Mouse (Mus musculus) midbrain, embryonic 14.5 days (tissue): ENCODE data around the gene Myb. TPM values are rescaled to one million over a fixed set of nuclear protein-coding genes. Genes with fewer than 3 reads are reported as not detected.

Experiments
- ATAC-seq: fragments of 200-750 bp; cut with Nextera tagmentation; 2 replicates; pipeline ENCODE4 v1.8.0; 2017; ENCODE audit warnings: moderate number of reproducible peaks, moderate library complexity; ENCODE audit not compliant: low FRiP score, low TSS enrichment
- DNase-seq: peaks from one replicate; pipeline ENCODE4 v3.0.0-alpha.2; 2015
- H3K27ac ChIP-seq: fragments of 300-500 bp; sonication (generic); replicated peaks from 2 replicates; pipeline ENCODE4 v1.5.1; 2014; ENCODE audit warnings: mild to moderate bottlenecking, low read depth, low read length, moderate library complexity
- H3K27me3 ChIP-seq: fragments of 300-500 bp; sonication (generic); 2 replicates; pipeline ENCODE4 v1.6.1; 2014; ENCODE audit warnings: low read length, control low read depth, mixed read lengths; ENCODE audit not compliant: control insufficient read depth, insufficient read depth
- H3K36me3 ChIP-seq: fragments of 300-500 bp; sonication (generic); 2 replicates; pipeline ENCODE4 v1.6.1; 2014; ENCODE audit warnings: low read length, control low read depth; ENCODE audit not compliant: control insufficient read depth, insufficient read depth
- H3K4me1 ChIP-seq: fragments of 300-500 bp; sonication (generic); 2 replicates; pipeline ENCODE4 v1.6.1; 2014; ENCODE audit warnings: mild to moderate bottlenecking, antibody characterized with exemption, low read length, control low read depth; ENCODE audit not compliant: control insufficient read depth, insufficient read depth
- H3K4me2 ChIP-seq: fragments of 300-500 bp; sonication (generic); 2 replicates; pipeline ENCODE4 v1.6.1; 2014; ENCODE audit warnings: mild to moderate bottlenecking, low read length, moderate library complexity
- H3K4me3 ChIP-seq: fragments of 300-500 bp; sonication (generic); replicated peaks from 2 replicates; pipeline ENCODE4 v1.5.1; 2014; ENCODE audit warnings: low read depth, low read length
- H3K9ac ChIP-seq: fragments of 300-500 bp; sonication (generic); replicated peaks from 2 replicates; pipeline ENCODE4 v1.6.1; 2014; ENCODE audit warnings: mild to moderate bottlenecking, low read length, moderate library complexity
- H3K9me3 ChIP-seq: fragments of 300-500 bp; sonication (generic); 2 replicates; pipeline ENCODE4 v1.6.1; 2016; ENCODE audit warnings: low read length, control low read depth, mixed read lengths; ENCODE audit not compliant: control insufficient read depth
- WGBS: fragments of 180-500 bp; shearing (Covaris S2); extraction: QIAGEN DNeasy Blood & Tissue Kit; methylation state at CpG from one replicate; pipeline ENCODE4 v1.1.7; 2014; 5-methylcytosine and 5-hydroxymethylcytosine counted together
- polyA plus RNA-seq: library from polyadenylated mRNA; unstranded; fragments of >200 nt; fragmentation: Nextera tagmentation; extraction: Ambion mirVana; gene quantifications from 2 replicates; pipeline ENCODE4 v1.2.1, GENCODE M21; 2014

Myb gene
- polyA plus RNA-seq, 1 experiment from 2014 or later = 3.5 TPM

- H3K27me3 ChIP-seq = no peaks in the 10 kb centered on the region
- no peaks in the 10 kb centered on the region for H3K36me3 ChIP-seq
- no peaks in the 10 kb centered on the region for H3K4me1 ChIP-seq
- H3K27ac ChIP-seq = no peak overlapping the region
- H3K9ac ChIP-seq = no peak overlapping the region
- H3K9me3 ChIP-seq = no peaks in the 10 kb centered on the region
- no peak overlapping the region for H3K4me2 ChIP-seq
- no peak for ATAC-seq
- H3K4me3 ChIP-seq = no peak overlapping the region
- no peak for DNase-seq
These were observed 27.1 kb upstream of the Myb start for GRCm38 (mm10) chr10:21187847-21188246.

- no peak overlapping the region for H3K4me3 ChIP-seq
- H3K9ac ChIP-seq = no peak overlapping the region
- DNase-seq = no peak
- no peak overlapping the region for H3K27ac ChIP-seq
- WGBS = 87% methylated on average over 5 of the region's 5 CpGs
- H3K9me3 ChIP-seq = no peaks in the 10 kb centered on the region
- ATAC-seq = no peak
- H3K36me3 ChIP-seq = no peaks in the 10 kb centered on the region
- no peaks in the 10 kb centered on the region for H3K27me3 ChIP-seq
- H3K4me1 ChIP-seq = no peaks in the 10 kb centered on the region
- no peak overlapping the region for H3K4me2 ChIP-seq
These were observed 25.9 kb upstream of the Myb start for GRCm38 (mm10) chr10:21186733-21187132.

GRCm38 (mm10) chr10:21178711-21179110, 17.9 kb upstream of the Myb start:
- DNase-seq = no peak
- WGBS = 36% methylated on average over 5 of the region's 5 CpGs

GRCm38 (mm10) chr10:21178281-21178680, 17.5 kb upstream of the Myb start:
- H3K27me3 ChIP-seq = no peaks in the 10 kb centered on the region
- no peaks in the 10 kb centered on the region for H3K4me1 ChIP-seq
- no peak overlapping the region for H3K4me3 ChIP-seq
- no peak overlapping the region for H3K4me2 ChIP-seq
- DNase-seq (no peak), ATAC-seq (no peak)
- H3K9ac ChIP-seq = no peak overlapping the region
- no peak overlapping the region for H3K27ac ChIP-seq
- 87% methylated on average over 10 of the region's 10 CpGs for WGBS
- H3K36me3 ChIP-seq = no peaks in the 10 kb centered on the region
- H3K9me3 ChIP-seq = no peaks in the 10 kb centered on the region

More at GRCm38 (mm10) chr10:21178711-21179110, 17.9 kb upstream of the Myb start:
- Histone ChIP-seq H3K4me2 (no peak overlapping the region), H3K27ac (no peak overlapping the region), H3K9ac (no peak overlapping the region), H3K4me3 (no peak overlapping the region), H3K36me3 (no peaks in the 10 kb centered on the region), H3K4me1 (no peaks in the 10 kb centered on the region), H3K27me3 (no peaks in the 10 kb centered on the region), H3K9me3 (no peaks in the 10 kb centered on the region)
- ATAC-seq = no peak

GRCm38 (mm10) chr10:21172650-21173200, 11.9 kb upstream of the Myb start:
- Histone ChIP-seq H3K4me3 (no peak overlapping the region), H3K9ac (no peak overlapping the region), H3K27ac (no peak overlapping the region), H3K27me3 (no peaks in the 10 kb centered on the region), H3K36me3 (no peaks in the 10 kb centered on the region), H3K9me3 (no peaks in the 10 kb centered on the region), H3K4me2 (no peak overlapping the region), H3K4me1 (no peaks in the 10 kb centered on the region)
- no peak for ATAC-seq
- 87% methylated on average over 4 of the region's 4 CpGs for WGBS
- DNase-seq = no peak

GRCm38 (mm10) chr10:21168466-21168865, 7.7 kb upstream of the Myb start:
- no peaks in the 10 kb centered on the region for H3K4me1 ChIP-seq
- H3K36me3 ChIP-seq = no peaks in the 10 kb centered on the region
- no peak overlapping the region for H3K4me3 ChIP-seq
- WGBS = 93% methylated on average over 8 of the region's 8 CpGs
- H3K27me3 ChIP-seq = peaks cover 6% of the 10 kb centered on the region; the same call in 1 of the 2 replicates
- no peaks in the 10 kb centered on the region for H3K9me3 ChIP-seq
- no peak overlapping the region for H3K27ac ChIP-seq
- ATAC-seq (no peak), DNase-seq (no peak)
- no peak overlapping the region for H3K4me2 ChIP-seq
- H3K9ac ChIP-seq = no peak overlapping the region

GRCm38 (mm10) chr10:21167842-21168241, 7.1 kb upstream of the Myb start:
- WGBS = 93% methylated on average over 6 of the region's 6 CpGs
- H3K4me1 ChIP-seq = no peaks in the 10 kb centered on the region
- no peak overlapping the region for H3K9ac ChIP-seq
- ATAC-seq (no peak), DNase-seq (no peak)
- no peak overlapping the region for H3K4me2 ChIP-seq
- H3K27ac ChIP-seq = no peak overlapping the region
- no peaks in the 10 kb centered on the region for H3K36me3 ChIP-seq
- no peaks in the 10 kb centered on the region for H3K9me3 ChIP-seq
- peaks cover 7% of the 10 kb centered on the region; the same call in 1 of the 2 replicates for H3K27me3 ChIP-seq
- no peak overlapping the region for H3K4me3 ChIP-seq

GRCm38 (mm10) chr10:21167165-21167564, 6.4 kb upstream of the Myb start:
- DNase-seq = no peak
- Histone ChIP-seq H3K27me3 (peaks cover 13% of the 10 kb centered on the region), H3K36me3 (no peaks in the 10 kb centered on the region), H3K27ac (no peak overlapping the region), H3K4me3 (no peak overlapping the region), H3K9ac (no peak overlapping the region), H3K4me2 (no peak overlapping the region), H3K9me3 (no peaks in the 10 kb centered on the region), H3K4me1 (no peaks in the 10 kb centered on the region)
- no peak for ATAC-seq
- WGBS = 81% methylated on average over 5 of the region's 5 CpGs

GRCm38 (mm10) chr10:21165411-21165810, 4.6 kb upstream of the Myb start:
- H3K4me2 ChIP-seq = no peak overlapping the region
- ATAC-seq (no peak), DNase-seq (no peak)
- no peaks in the 10 kb centered on the region for H3K9me3 ChIP-seq
- H3K4me1 ChIP-seq = no peaks in the 10 kb centered on the region
- no peak overlapping the region for H3K27ac ChIP-seq
- no peak overlapping the region for H3K9ac ChIP-seq
- no peak overlapping the region for H3K4me3 ChIP-seq
- no peaks in the 10 kb centered on the region for H3K36me3 ChIP-seq
- 79% methylated on average over 4 of the region's 4 CpGs for WGBS
- H3K27me3 ChIP-seq = peaks cover 21% of the 10 kb centered on the region
